Mouse (Mus musculus) retina, embryonic 14.5 days (tissue): ENCODE measurements at regions not wholly inside any gene's neighbourhood (a gene's known extent, or its start where the extent isn't known, plus 50 kb on each side); places are given as distances from the start of the nearest gene placed in this dataset.
A peak's percentile ranks its signal among the peaks of the same experiment; 100 is the strongest.

Source experiments
- DNase-seq: peaks from one replicate; pipeline ENCODE4 v3.0.0-alpha.2; 2015; ENCODE audit warnings: low spot score

DNA sequence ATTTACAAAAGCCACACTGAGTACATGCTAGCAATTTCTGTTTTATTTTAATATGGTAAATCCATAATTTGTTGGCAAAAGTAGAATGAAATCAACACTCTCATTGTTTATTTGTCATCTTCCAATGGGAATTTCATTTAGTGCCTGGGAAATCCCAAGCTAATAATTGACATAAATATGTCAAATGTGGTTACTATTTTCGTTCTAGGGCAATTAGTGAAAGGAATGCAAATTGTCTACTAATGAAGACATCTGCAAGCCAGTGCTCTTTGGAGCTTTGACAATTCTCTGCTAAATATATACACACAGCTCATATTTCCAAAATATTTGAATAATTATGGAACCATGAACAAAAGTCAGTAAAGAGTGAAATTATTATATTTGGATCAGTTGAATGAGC lies 134.8 kb upstream of the 4933436I01Rik start:
- peak; percentile 43 for DNase-seq

DNA sequence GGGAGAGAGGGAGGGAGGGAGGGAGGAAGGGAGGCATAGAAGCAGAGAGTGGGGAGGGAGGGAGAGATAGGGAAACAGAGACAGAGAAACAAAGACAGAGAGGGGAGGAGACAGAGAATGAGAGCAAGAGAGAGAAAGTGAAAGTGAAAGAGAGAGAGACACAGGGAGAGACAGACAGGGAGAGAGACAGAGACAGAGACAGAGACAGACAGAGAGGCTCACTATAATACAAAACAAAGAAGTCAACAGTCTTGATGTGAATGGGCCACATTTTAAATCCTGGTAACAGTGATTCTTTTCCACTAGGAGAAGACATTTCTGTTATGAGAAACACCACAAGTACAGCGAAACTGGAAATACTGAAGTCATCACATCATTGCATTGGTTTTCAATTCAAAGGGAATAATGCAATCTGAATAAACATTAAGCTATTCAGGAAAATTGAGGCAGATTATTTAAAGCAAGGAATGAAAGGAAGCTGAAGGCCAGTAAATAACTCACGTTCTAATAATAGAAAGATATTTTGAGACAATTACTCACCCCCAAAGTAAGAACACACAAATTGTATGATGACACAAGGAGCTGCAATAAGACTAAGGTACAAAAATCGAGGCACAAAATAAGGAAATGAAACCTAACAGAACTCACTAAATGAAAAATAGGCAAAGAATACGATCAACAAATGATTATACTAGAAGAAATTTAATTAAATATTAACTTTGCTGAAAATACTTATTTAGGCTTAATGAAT lies 122.9 kb upstream of the 4933436I01Rik start:
- DNase-seq = no peak
